Mouse (Mus musculus) urinary bladder, postnatal 14 days (tissue): Measurements from ENCODE around the gene Bhmt.
"Not testable (repeated sequence)": the region's sequence is repeated elsewhere in the genome, so short reads cannot be mapped to it uniquely, and the experiment has no call there.

Experiments
- DNase-seq: peaks from one replicate; pipeline ENCODE4 v3.0.0; 2021; ENCODE audit warnings: low spot score

Gene Bhmt

GRCm38 (mm10) chr13:93608476-93608875 lies 29.3 kb downstream of the Bhmt start:
- DNase-seq: no peak

GRCm38 (mm10) chr13:93607701-93608100 lies 30.1 kb downstream of the Bhmt start:
- no peak for DNase-seq

GRCm38 (mm10) chr13:93606868-93607578 lies 30.7 kb downstream of the Bhmt start:
- DNase-seq: no peak

- DNase-seq: no peak
These were observed 33.1 kb downstream of the Bhmt start for GRCm38 (mm10) chr13:93604698-93605097.

- DNase-seq: no peak
These were observed 36.2 kb downstream of the Bhmt start for GRCm38 (mm10) chr13:93601527-93601926.

- DNase-seq: no peak
These were observed 44.6 kb downstream of the Bhmt start for GRCm38 (mm10) chr13:93593040-93593699.

- not testable (repeated sequence) for DNase-seq
These were observed 55.2 kb downstream of the Bhmt start for GRCm38 (mm10) chr13:93582526-93582925.

- DNase-seq: no peak
These were observed 57.3 kb downstream of the Bhmt start for GRCm38 (mm10) chr13:93580431-93580830.

- DNase-seq: no peak
These were observed 68.1 kb downstream of the Bhmt start for GRCm38 (mm10) chr13:93569676-93570075.
